Mouse (Mus musculus) G1E (cell line): ENCODE measurements around the gene Xpo6. TPM values are rescaled to one million over a fixed set of nuclear protein-coding genes. Genes with fewer than 3 reads are reported as not detected.
A peak's percentile ranks its signal among the peaks of the same experiment; 100 is the strongest.

Experiments
- ATAC-seq: 2 replicates; pipeline ENCODE4 v1.8.0; 2016; ENCODE audit warnings: mild to moderate bottlenecking; ENCODE audit not compliant: insufficient number of reproducible peaks, poor library complexity, low FRiP score, severe bottlenecking; ENCODE audit errors: extremely low read depth
- DNase-seq: peaks from one replicate; pipeline ENCODE4 v3.0.0; 2012; ENCODE audit warnings: low spot score
- H3K27me3 ChIP-seq: 2 replicates; pipeline ENCODE4 v1.6.1; 2012; ENCODE audit warnings: mild to moderate bottlenecking, low read length, inconsistent platforms; ENCODE audit not compliant: insufficient read depth
- H3K36me3 ChIP-seq: replicated peaks from 2 replicates; pipeline ENCODE3; 2012; ENCODE audit warnings: mild to moderate bottlenecking, inconsistent platforms
- H3K4me1 ChIP-seq: 2 replicates; pipeline ENCODE4 v1.6.1; 2012; ENCODE audit warnings: low read depth, low read length, inconsistent platforms, mixed read lengths; ENCODE audit not compliant: insufficient read depth
- H3K4me3 ChIP-seq: 2 replicates; pipeline ENCODE4 v1.5.1; 2012; ENCODE audit warnings: low read depth, mild to moderate bottlenecking, inconsistent platforms, low read length, moderate library complexity, mixed read lengths
- H3K9me3 ChIP-seq: replicated peaks from 2 replicates; pipeline ENCODE4 v1.6.1; 2012; ENCODE audit warnings: inconsistent platforms
- CTCF ChIP-seq: IDR thresholded peaks from 2 replicates; pipeline ENCODE4 v1.5.1; 2012; ENCODE audit warnings: low read depth, low read length, inconsistent platforms, mixed read lengths
- GATA1 ChIP-seq: IDR thresholded peaks from 2 replicates; pipeline ENCODE4 v1.6.1; 2012; ENCODE audit warnings: borderline replicate concordance, low read length, inconsistent platforms, mixed read lengths
- GATA2 ChIP-seq: IDR thresholded peaks from 2 replicates; pipeline ENCODE4 v1.6.1; 2012; ENCODE audit warnings: low read depth, low read length, inconsistent platforms, borderline replicate concordance
- POLR2AphosphoS5 ChIP-seq: IDR thresholded peaks from 2 replicates; pipeline ENCODE4 v1.6.1; 2012; ENCODE audit warnings: low read depth, low read length, inconsistent platforms; ENCODE audit not compliant: insufficient replicate concordance
- TAL1 ChIP-seq: conservative IDR thresholded peaks from 2 replicates; pipeline ENCODE4 v1.6.1; 2012; ENCODE audit warnings: low read depth, low read length, inconsistent platforms, mixed read lengths
- polyA plus RNA-seq: library from polyadenylated mRNA; stranded (reverse); fragments of >175 nt; gene quantifications from 2 replicates; pipeline ENCODE4 v1.2.3, GENCODE M21; 2012
- total RNA-seq, 2 experiments: library from RNA; stranded (forward) in 1 of 2; stranded (reverse) in 1 of 2; fragments of 200-1000 nt in 1 of 2; fragments of >200 nt in 1 of 2; fragmentation: Nextera tagmentation in 1 of 2; gene quantifications; 2 replicates each; pipeline ENCODE4 v1.2.3; 2014 to 2017

The Xpo6 gene
- total and polyA plus RNA-seq, 3 experiments = 50.0 to 242 (median 180) TPM

DNA sequence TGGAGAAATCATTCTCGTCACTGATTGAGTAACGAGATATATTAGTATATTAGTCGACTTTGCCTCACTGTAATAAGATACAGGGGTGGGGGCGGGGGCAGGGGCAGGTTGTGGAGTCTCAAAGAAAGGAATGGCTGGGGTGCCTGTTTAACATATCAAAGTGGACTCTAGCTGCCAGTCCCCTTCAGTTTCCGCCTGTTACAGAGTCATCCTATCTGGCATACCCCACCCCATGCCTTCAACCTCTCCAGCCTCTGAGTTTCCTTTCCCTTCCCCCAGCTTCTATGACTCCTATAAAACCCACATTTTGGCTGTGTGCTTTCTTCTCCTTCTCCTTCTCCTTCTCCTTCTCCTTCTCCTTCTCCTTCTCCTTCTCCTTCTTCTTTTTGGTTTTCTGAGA lies 25.8 kb upstream of the Xpo6 start:
- no peak for TF ChIP-seq GATA2
- TF ChIP-seq GATA1 = no peak
- no peak for TF ChIP-seq CTCF
- TF ChIP-seq POLR2AphosphoS5 = no peak
- TF ChIP-seq TAL1 = no peak
- Histone ChIP-seq H3K4me1 (peaks cover 3% of the 10 kb centered on the region; the same call in 1 of the 2 replicates), H3K4me3 (no peak overlapping the region), H3K9me3 (no peaks in the 10 kb centered on the region), H3K36me3 (no peaks in the 10 kb centered on the region), H3K27me3 (peaks cover 34% of the 10 kb centered on the region)
- no peak for DNase-seq
- ATAC-seq = no peak

GRCm38 (mm10) chr7:126222753-126223152 lies 22.5 kb upstream of the Xpo6 start:
- H3K9me3 ChIP-seq = no peaks in the 10 kb centered on the region
- H3K27me3 ChIP-seq = peaks cover 39% of the 10 kb centered on the region
- no peak for ATAC-seq

DNA sequence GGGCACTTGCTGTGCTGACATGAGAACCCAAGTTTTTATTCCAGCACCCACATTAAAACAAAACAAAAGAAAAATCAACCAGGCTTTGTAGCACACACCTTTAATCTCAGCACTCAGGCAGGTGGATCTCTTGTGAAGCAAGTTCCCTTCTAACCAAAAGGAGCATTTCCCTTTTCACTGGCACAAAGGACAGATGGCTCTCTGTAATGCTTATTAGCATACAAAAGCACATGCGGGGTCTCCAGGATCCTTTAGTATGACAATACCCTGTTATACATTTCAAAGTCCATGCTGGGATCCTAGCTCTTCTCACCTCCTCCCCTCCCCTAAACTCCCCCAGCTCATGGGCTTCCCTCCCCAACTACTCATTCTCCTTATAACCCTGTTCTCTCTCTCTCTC lies 20.3 kb upstream of the Xpo6 start:
- ATAC-seq (no peak), DNase-seq (no peak)

More at GRCm38 (mm10) chr7:126222753-126223152, 22.5 kb upstream of the Xpo6 start:
- Histone ChIP-seq H3K4me3 (no peak overlapping the region), H3K4me1 (peaks cover 3% of the 10 kb centered on the region), H3K36me3 (no peaks in the 10 kb centered on the region)
- TF ChIP-seq CTCF (no peak), POLR2AphosphoS5 (no peak), GATA2 (no peak), GATA1 (no peak), TAL1 (no peak)
- no peak for DNase-seq

DNA sequence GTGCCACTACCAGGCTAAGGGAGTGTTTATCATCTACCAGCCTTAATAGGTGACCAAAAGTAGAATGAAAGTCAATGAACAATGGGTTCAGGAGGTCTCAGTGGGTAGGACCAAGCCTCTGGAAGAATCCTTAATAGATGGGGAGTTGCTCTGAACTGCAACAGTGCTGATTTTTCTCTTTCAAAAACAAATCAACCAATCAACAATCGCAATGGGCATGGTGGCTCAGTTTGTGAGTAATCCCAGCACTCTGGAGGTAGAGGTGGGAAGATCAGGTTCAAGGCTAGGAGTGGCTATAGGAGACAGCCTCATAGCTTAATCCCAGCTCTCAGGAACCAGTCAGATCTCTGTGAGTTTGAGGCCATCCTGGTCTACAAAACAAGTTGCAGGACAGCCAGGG lies 18.0 kb upstream of the Xpo6 start:
- Histone ChIP-seq H3K4me3 (no peak overlapping the region), H3K4me1 (peaks cover 3% of the 10 kb centered on the region), H3K27me3 (peaks cover 51% of the 10 kb centered on the region), H3K9me3 (no peaks in the 10 kb centered on the region), H3K36me3 (no peaks in the 10 kb centered on the region)
- no peak for DNase-seq
- ATAC-seq = no peak
- TF ChIP-seq GATA2 (no peak), TAL1 (no peak), POLR2AphosphoS5 (no peak), CTCF (no peak), GATA1 (no peak)

More for the DNA sequence above, 20.3 kb upstream of the Xpo6 start:
- no peak overlapping the region for H3K4me3 ChIP-seq
- H3K36me3 ChIP-seq = no peaks in the 10 kb centered on the region
- H3K27me3 ChIP-seq = peaks cover 38% of the 10 kb centered on the region
- H3K4me1 ChIP-seq = peaks cover 3% of the 10 kb centered on the region
- no peaks in the 10 kb centered on the region for H3K9me3 ChIP-seq
- no peak for TF ChIP-seq POLR2AphosphoS5

GRCm38 (mm10) chr7:126216867-126217266 lies 16.6 kb upstream of the Xpo6 start:
- ATAC-seq (no peak), DNase-seq (no peak)
- H3K4me3 ChIP-seq = no peak overlapping the region
- no peaks in the 10 kb centered on the region for H3K36me3 ChIP-seq
- peaks cover 3% of the 10 kb centered on the region for H3K4me1 ChIP-seq
- H3K9me3 ChIP-seq = no peaks in the 10 kb centered on the region
- H3K27me3 ChIP-seq = peaks cover 61% of the 10 kb centered on the region
- TF ChIP-seq POLR2AphosphoS5 = no peak
- no peak for TF ChIP-seq GATA1
- no peak for TF ChIP-seq CTCF
- no peak for TF ChIP-seq TAL1
- no peak for TF ChIP-seq GATA2

GRCm38 (mm10) chr7:126210856-126211255 lies 10.6 kb upstream of the Xpo6 start:
- Histone ChIP-seq H3K36me3 (no peaks in the 10 kb centered on the region), H3K9me3 (no peaks in the 10 kb centered on the region), H3K4me1 (no peaks in the 10 kb centered on the region), H3K27me3 (peaks cover 66% of the 10 kb centered on the region), H3K4me3 (no peak overlapping the region)
- DNase-seq = no peak
- TF ChIP-seq POLR2AphosphoS5 (no peak), GATA1 (no peak), TAL1 (no peak), GATA2 (no peak), CTCF (no peak)
- no peak for ATAC-seq

DNA sequence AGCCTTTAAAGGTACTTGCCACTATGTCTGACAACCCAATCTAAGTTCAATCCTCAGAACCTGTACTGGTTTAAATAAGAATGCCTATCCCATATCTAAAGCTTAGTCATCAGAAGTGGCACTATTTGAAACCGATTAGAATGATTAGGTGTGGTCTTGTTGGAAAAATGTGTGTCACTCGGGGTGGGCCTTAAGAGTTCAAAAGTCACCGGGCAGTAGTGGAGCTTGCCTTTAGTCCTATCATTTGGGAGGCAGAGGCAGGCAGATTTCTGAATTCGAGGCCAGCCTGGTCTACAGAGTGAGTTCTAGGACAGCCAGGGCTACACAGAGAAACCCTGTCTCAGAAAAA lies 670 bp upstream of the Xpo6 start:
- Histone ChIP-seq H3K27me3 (peaks cover 14% of the 10 kb centered on the region), H3K36me3 (peaks cover 14% of the 10 kb centered on the region), H3K4me1 (peaks cover 38% of the 10 kb centered on the region), H3K9me3 (no peaks in the 10 kb centered on the region), H3K4me3 (peak overlapping the region; percentile 95)
- no peak for TF ChIP-seq GATA1
- TF ChIP-seq POLR2AphosphoS5 = no peak
- TF ChIP-seq CTCF = no peak
- no peak for TF ChIP-seq GATA2
- TF ChIP-seq TAL1 = no peak
- DNase-seq (no peak), ATAC-seq (no peak)
